Mouse (Mus musculus): ENCODE measurements around the gene Sgip1. TPM values are rescaled to one million over a fixed set of nuclear protein-coding genes. Genes with fewer than 3 reads are reported as not detected.

The Sgip1 gene
- polyA plus RNA-seq, 1 experiment from 2014 or later = 7.8 TPM

GRCm38 (mm10) chr4:102974172-102974571, 233.1 kb downstream of the Sgip1 start:
- ATAC-seq (ENCODE audit: borderline replicate concordance, extremely low read depth, low FRiP score, low TSS enrichment) = no peak
- WGBS = 48% methylated on average over 5 of the region's 5 CpGs
- no peak overlapping the region for H3K27ac ChIP-seq
- H3K4me1 ChIP-seq = peaks cover 8% of the 10 kb centered on the region
- H3K9me3 ChIP-seq = no peaks in the 10 kb centered on the region
- H3K36me3 ChIP-seq = no peaks in the 10 kb centered on the region
- H3K27me3 ChIP-seq = peaks cover 5% of the 10 kb centered on the region; the same call in 1 of the 2 replicates
- H3K9ac ChIP-seq = no peak overlapping the region
- no peak overlapping the region for H3K4me3 ChIP-seq
- H3K4me2 ChIP-seq = no peak overlapping the region

GRCm38 (mm10) chr4:102976290-102977275, 235.5 kb downstream of the Sgip1 start:
- no peak overlapping the region for H3K4me3 ChIP-seq
- no peaks in the 10 kb centered on the region for H3K9me3 ChIP-seq
- H3K36me3 ChIP-seq = no peaks in the 10 kb centered on the region
- peaks cover 8% of the 10 kb centered on the region for H3K4me1 ChIP-seq
- no peak for ATAC-seq (ENCODE audit: borderline replicate concordance, extremely low read depth, low FRiP score, low TSS enrichment)
- no peak overlapping the region for H3K9ac ChIP-seq
- no peak overlapping the region for H3K4me2 ChIP-seq
- H3K27me3 ChIP-seq = peaks cover 5% of the 10 kb centered on the region; the same call in 1 of the 2 replicates
- WGBS = 53% methylated on average over 12 of the region's 12 CpGs
- H3K27ac ChIP-seq = no peak overlapping the region

GRCm38 (mm10) chr4:102977778-102978321, 236.8 kb downstream of the Sgip1 start:
- Histone ChIP-seq H3K27me3 (peaks cover 5% of the 10 kb centered on the region; the same call in 1 of the 2 replicates), H3K4me3 (0 out of 2 replicates have a peak overlapping the region, but pooled peaks have one; percentile 11), H3K9me3 (no peaks in the 10 kb centered on the region), H3K9ac (no peak overlapping the region), H3K4me2 (peak overlapping the region; percentile 66), H3K27ac (no peak overlapping the region), H3K4me1 (peaks cover 8% of the 10 kb centered on the region), H3K36me3 (no peaks in the 10 kb centered on the region)
- 8% methylated on average over 16 of the region's 16 CpGs for WGBS
- no peak for ATAC-seq (ENCODE audit: borderline replicate concordance, extremely low read depth, low FRiP score, low TSS enrichment)

- peak within 1 kb of the TSS; percentile 23 for H3K4me3 ChIP-seq
- H3K36me3 ChIP-seq = no peaks in the 10 kb centered on the region
- peaks cover 5% of the 10 kb centered on the region; the same call in 1 of the 2 replicates for H3K27me3 ChIP-seq
- H3K9ac ChIP-seq = no peak within 1 kb of the TSS
- ATAC-seq (ENCODE audit: borderline replicate concordance, extremely low read depth, low FRiP score, low TSS enrichment) = 0 out of 2 replicates have a peak, but pooled peaks have one; percentile 57
- H3K4me1 ChIP-seq = peaks cover 8% of the 10 kb centered on the region
- WGBS = 2% methylated on average over 13 of the region's 13 CpGs
- H3K27ac ChIP-seq = no peak within 1 kb of the TSS
- H3K9me3 ChIP-seq = no peaks in the 10 kb centered on the region
- H3K4me2 ChIP-seq = peak within 1 kb of the TSS; percentile 66
Measured at GRCm38 (mm10) chr4:102978440-102978839, 237.3 kb downstream of the Sgip1 start, which contains the start of gene Tctex1d1. Gene Tctex1d1, plus strand, starts transcription at chr4:102978606.

- Histone ChIP-seq H3K27me3 (peaks cover 5% of the 10 kb centered on the region; the same call in 1 of the 2 replicates), H3K27ac (no peak overlapping the region), H3K4me3 (peak overlapping the region; percentile 23; the same call in 1 of the 2 replicates), H3K4me1 (peaks cover 8% of the 10 kb centered on the region), H3K36me3 (no peaks in the 10 kb centered on the region), H3K9me3 (no peaks in the 10 kb centered on the region), H3K4me2 (peak overlapping the region; percentile 66), H3K9ac (no peak overlapping the region)
- WGBS = 44% methylated on average over 5 of the region's 5 CpGs
- ATAC-seq (ENCODE audit: borderline replicate concordance, extremely low read depth, low FRiP score, low TSS enrichment) = no peak
Measured at GRCm38 (mm10) chr4:102979385-102979784, 238.3 kb downstream of the Sgip1 start.

- Histone ChIP-seq H3K4me2 (no peak overlapping the region), H3K27ac (no peak overlapping the region), H3K9ac (no peak overlapping the region), H3K4me3 (no peak overlapping the region), H3K36me3 (no peaks in the 10 kb centered on the region), H3K27me3 (peaks cover 5% of the 10 kb centered on the region; the same call in 1 of the 2 replicates), H3K4me1 (peaks cover 8% of the 10 kb centered on the region), H3K9me3 (no peaks in the 10 kb centered on the region)
- no peak for ATAC-seq (ENCODE audit: borderline replicate concordance, extremely low read depth, low FRiP score, low TSS enrichment)
- WGBS = 69% methylated on average over 8 of the region's 8 CpGs
Measured at GRCm38 (mm10) chr4:102981709-102982108, 240.6 kb downstream of the Sgip1 start.

GRCm38 (mm10) chr4:102986173-102986572, 245.1 kb downstream of the Sgip1 start:
- Histone ChIP-seq H3K4me2 (no peak overlapping the region), H3K4me3 (no peak overlapping the region), H3K9me3 (no peaks in the 10 kb centered on the region), H3K27me3 (no peaks in the 10 kb centered on the region), H3K36me3 (no peaks in the 10 kb centered on the region), H3K9ac (no peak overlapping the region), H3K4me1 (no peaks in the 10 kb centered on the region), H3K27ac (no peak overlapping the region)
- no peak for ATAC-seq (ENCODE audit: borderline replicate concordance, extremely low read depth, low FRiP score, low TSS enrichment)
- 59% methylated on average over 7 of the region's 7 CpGs for WGBS

GRCm38 (mm10) chr4:102986917-102987316, 245.8 kb downstream of the Sgip1 start:
- Histone ChIP-seq H3K4me3 (no peak overlapping the region), H3K4me1 (no peaks in the 10 kb centered on the region), H3K9ac (no peak overlapping the region), H3K9me3 (no peaks in the 10 kb centered on the region), H3K27ac (no peak overlapping the region), H3K27me3 (no peaks in the 10 kb centered on the region), H3K4me2 (no peak overlapping the region), H3K36me3 (no peaks in the 10 kb centered on the region)
- 0% methylated on average over 2 of the region's 2 CpGs for WGBS
- peak; percentile 73; the same call in 1 of the 2 replicates for ATAC-seq (ENCODE audit: borderline replicate concordance, extremely low read depth, low FRiP score, low TSS enrichment)

- no peaks in the 10 kb centered on the region for H3K9me3 ChIP-seq
Measured at GRCm38 (mm10) chr4:102987325-102987724, 246.2 kb downstream of the Sgip1 start.

GRCm38 (mm10) chr4:102987756-102988155, 246.7 kb downstream of the Sgip1 start:
- no peak overlapping the region for H3K27ac ChIP-seq
- no peaks in the 10 kb centered on the region for H3K27me3 ChIP-seq
- H3K9me3 ChIP-seq = no peaks in the 10 kb centered on the region
- no peaks in the 10 kb centered on the region for H3K4me1 ChIP-seq
- no peak overlapping the region for H3K9ac ChIP-seq
- H3K36me3 ChIP-seq = no peaks in the 10 kb centered on the region
- ATAC-seq (ENCODE audit: borderline replicate concordance, extremely low read depth, low FRiP score, low TSS enrichment) = no peak
- H3K4me3 ChIP-seq = no peak overlapping the region
- WGBS = 72% methylated on average over 2 of the region's 2 CpGs
- H3K4me2 ChIP-seq = no peak overlapping the region

More at GRCm38 (mm10) chr4:102987325-102987724, 246.2 kb downstream of the Sgip1 start:
- ATAC-seq (ENCODE audit: borderline replicate concordance, extremely low read depth, low FRiP score, low TSS enrichment) = no peak
- no peak overlapping the region for H3K9ac ChIP-seq
- H3K36me3 ChIP-seq = no peaks in the 10 kb centered on the region
- no peaks in the 10 kb centered on the region for H3K27me3 ChIP-seq
- no peak overlapping the region for H3K4me3 ChIP-seq
- no peak overlapping the region for H3K4me2 ChIP-seq
- WGBS = 54% methylated on average over 4 of the region's 4 CpGs
- H3K27ac ChIP-seq = no peak overlapping the region
- no peaks in the 10 kb centered on the region for H3K4me1 ChIP-seq

- Histone ChIP-seq H3K4me1 (0 out of 2 replicates have a peak, but pooled peaks cover 5% of the 10 kb centered on the region), H3K27me3 (no peaks in the 10 kb centered on the region), H3K9ac (no peak overlapping the region), H3K4me2 (no peak overlapping the region), H3K36me3 (no peaks in the 10 kb centered on the region), H3K9me3 (no peaks in the 10 kb centered on the region), H3K27ac (no peak overlapping the region), H3K4me3 (no peak overlapping the region)
- no peak for ATAC-seq (ENCODE audit: borderline replicate concordance, extremely low read depth, low FRiP score, low TSS enrichment)
- 50% methylated on average over 6 of the region's 6 CpGs for WGBS
Measured at GRCm38 (mm10) chr4:102988526-102988925, 247.4 kb downstream of the Sgip1 start.

- H3K9ac ChIP-seq = no peak overlapping the region
- no peaks in the 10 kb centered on the region for H3K9me3 ChIP-seq
- no peaks in the 10 kb centered on the region for H3K36me3 ChIP-seq
- WGBS = 70% methylated on average over 5 of the region's 5 CpGs
- no peak overlapping the region for H3K27ac ChIP-seq
- no peak for ATAC-seq (ENCODE audit: borderline replicate concordance, extremely low read depth, low FRiP score, low TSS enrichment)
- no peak overlapping the region for H3K4me3 ChIP-seq
- H3K4me1 ChIP-seq = 0 out of 2 replicates have a peak, but pooled peaks cover 7% of the 10 kb centered on the region
- no peaks in the 10 kb centered on the region for H3K27me3 ChIP-seq
- H3K4me2 ChIP-seq = no peak overlapping the region
Measured at GRCm38 (mm10) chr4:102989391-102989790, 248.3 kb downstream of the Sgip1 start.

All from lung, embryonic 15.5 days (tissue).